Mouse (Mus musculus): ENCODE data around the gene Sart1.
A peak's percentile ranks its signal among the peaks of the same experiment; 100 is the strongest.
"Not testable (repeated sequence)": the region's sequence is repeated elsewhere in the genome, so short reads cannot be mapped to it uniquely, and the experiment has no call there.

Gene Sart1

DNA sequence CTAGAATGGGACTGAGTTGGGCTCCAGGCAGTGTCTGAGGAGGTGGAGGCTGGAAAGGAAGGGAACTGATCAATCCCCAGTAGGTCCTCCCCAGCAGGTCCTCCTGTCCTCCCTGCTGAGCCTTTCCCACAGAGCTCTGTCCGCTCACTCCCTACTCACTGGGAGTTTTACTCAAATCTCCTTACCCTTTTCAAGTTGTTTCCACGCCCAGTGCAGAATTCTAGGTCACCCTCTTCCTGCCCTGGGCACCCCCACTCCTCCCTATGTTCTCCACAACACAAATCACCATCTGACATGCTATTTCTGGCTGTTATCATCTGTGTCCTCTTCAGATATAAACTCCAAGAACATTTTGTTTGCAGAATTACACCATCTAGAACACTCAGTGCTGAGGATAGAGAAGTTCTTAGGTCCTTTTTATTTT is 26.0 kb upstream of the Sart1 start:
- peak in 1 of 2 experiments; percentile 54 for DNase-seq (ENCODE audit: low spot score in 2 of 2)

GRCm38 (mm10) chr19:5413840-5414239 is 25.3 kb upstream of the Sart1 start:
- no peak for DNase-seq (ENCODE audit: low spot score in 2 of 2)

- DNase-seq (ENCODE audit: low spot score in 2 of 2), result no peak
Measured at GRCm38 (mm10) chr19:5411961-5412360, 23.5 kb upstream of the Sart1 start.

- DNase-seq (ENCODE audit: low spot score in 2 of 2), result no peak
Measured at GRCm38 (mm10) chr19:5410641-5411040, 22.1 kb upstream of the Sart1 start.

DNA sequence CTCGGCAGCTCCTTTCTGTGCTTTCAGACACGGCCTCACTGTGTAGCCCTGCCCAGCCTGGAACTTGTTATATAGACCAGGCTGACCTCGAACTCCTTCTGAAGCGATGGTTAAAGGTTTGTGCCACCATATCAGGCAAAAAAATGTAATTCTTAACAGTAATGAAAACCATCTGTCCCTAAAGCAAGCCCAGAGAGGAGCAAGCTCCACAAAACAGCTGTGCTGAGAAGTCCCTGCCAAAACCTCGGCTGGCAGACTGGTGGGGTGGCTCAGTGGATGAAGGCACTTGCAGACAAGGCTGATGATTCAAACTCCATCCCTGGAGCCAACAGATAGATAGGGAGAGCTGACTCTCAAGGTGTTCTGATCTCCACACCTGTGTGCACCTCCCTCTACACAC is 20.6 kb upstream of the Sart1 start:
- DNase-seq (ENCODE audit: low spot score in 2 of 2), result no peak

- DNase-seq (ENCODE audit: low spot score in 2 of 2), result no peak
Measured at GRCm38 (mm10) chr19:5408057-5409001, 19.8 kb upstream of the Sart1 start.

- no peak for DNase-seq (ENCODE audit: low spot score in 2 of 2)
Measured at GRCm38 (mm10) chr19:5407133-5407532, 18.6 kb upstream of the Sart1 start.

DNA sequence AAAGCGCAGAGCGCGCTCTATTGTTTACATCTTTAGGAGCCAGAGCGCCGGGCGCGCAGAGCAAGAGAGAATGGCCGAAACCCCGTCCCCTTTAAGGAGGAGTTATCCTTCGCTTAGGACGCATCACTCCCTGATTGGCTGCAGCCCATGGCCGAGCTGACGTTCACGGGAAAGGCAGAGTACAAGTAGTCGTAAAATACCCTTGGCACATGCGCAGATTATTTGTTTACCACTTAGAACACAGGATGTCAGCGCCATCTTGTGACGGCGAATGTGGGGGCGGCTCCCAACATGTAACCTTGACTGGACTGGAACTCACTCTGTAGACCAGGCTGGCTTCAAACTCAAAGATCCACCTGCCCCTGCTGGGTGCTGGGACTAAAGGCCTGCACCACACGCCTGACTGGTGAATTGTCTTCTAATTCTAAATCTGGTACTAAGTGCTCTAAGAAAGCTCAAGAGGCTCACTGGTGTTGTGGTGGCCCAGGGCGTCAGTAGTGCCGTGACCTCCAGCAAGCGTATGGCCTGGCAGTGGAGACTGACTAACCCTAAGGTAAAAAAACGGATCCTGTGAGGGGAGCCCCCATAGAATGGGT is 18.1 kb upstream of the Sart1 start:
- not testable (repeated sequence) for DNase-seq (ENCODE audit: low spot score in 2 of 2)

DNA sequence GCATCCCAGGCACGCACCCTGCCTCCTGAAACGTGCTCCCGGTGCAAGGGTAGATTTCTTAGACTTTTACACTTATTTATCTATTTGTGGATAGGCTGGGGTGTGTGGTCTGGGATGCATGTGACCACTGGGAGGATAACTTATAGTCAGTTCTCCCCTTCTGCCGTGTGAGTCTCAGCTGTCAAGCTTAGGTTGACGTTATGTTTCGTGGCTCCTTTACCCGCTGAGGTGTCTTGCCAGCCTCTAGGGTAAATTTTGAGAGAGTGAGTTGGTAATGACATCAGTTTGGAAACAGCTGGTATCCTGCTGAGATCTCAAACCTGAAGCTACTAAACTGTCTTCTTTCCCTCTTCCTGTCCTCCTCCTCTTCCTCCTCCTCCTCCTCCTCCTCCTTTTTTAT is 17.4 kb upstream of the Sart1 start:
- DNase-seq (ENCODE audit: low spot score in 2 of 2), result no peak

- no peak for DNase-seq (ENCODE audit: low spot score in 2 of 2)
Measured at GRCm38 (mm10) chr19:5402293-5402692, 13.8 kb upstream of the Sart1 start, which contains the start of gene Tsga10ip. Gene Tsga10ip, minus strand, starts transcription at chr19:5402526.

GRCm38 (mm10) chr19:5401073-5401472 is 12.6 kb upstream of the Sart1 start:
- not testable (repeated sequence) for DNase-seq (ENCODE audit: low spot score in 2 of 2)

GRCm38 (mm10) chr19:5395371-5395770 is 6.9 kb upstream of the Sart1 start:
- DNase-seq (ENCODE audit: low spot score in 2 of 2), result no peak

DNA sequence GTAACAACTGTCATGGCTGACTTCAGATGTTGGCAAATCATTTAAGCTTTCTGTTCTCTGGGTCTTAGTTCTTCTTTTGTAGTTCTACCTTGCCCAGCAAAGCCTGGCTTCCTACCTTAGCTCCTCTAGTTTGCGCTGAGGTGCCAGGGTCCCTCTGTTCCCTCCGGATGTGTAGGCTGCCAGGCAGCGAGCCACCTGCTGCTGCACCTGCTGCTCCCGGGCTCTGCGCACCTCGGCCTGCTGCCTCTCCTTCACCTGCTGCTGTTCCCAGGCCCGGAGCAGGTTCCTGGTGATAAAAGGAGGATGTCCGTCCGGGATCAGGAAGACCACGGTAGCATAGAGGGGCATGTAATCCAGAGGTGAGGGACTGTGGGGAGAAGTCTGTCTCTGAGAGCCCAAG is 5.7 kb upstream of the Sart1 start:
- no peak for DNase-seq (ENCODE audit: low spot score in 2 of 2)

- DNase-seq (ENCODE audit: low spot score in 2 of 2), result peak; percentile 51 to 68
Measured at GRCm38 (mm10) chr19:5392892-5393291, 4.4 kb upstream of the Sart1 start.

DNA sequence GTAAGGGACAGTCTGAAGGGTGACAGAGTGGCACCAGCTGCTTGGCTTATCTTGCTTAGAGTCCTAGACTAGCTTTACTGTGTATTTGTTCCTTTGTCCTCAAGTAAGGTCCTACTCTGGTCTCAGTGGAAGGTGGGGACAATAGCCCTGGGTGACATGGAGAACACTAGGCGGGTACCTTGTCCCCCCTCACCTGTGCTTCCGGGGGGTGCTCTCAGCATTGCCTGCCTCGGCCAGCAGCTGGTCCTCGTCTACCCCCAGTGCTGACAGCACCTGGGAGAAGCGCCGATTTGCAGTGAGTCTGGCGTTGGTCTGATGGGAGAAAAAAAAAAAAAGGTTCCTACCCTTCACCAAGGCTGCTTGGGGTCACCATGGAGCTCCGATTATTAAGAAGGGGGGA is 1.9 kb upstream of the Sart1 start:
- no peak for DNase-seq (ENCODE audit: low spot score in 2 of 2)

DNA sequence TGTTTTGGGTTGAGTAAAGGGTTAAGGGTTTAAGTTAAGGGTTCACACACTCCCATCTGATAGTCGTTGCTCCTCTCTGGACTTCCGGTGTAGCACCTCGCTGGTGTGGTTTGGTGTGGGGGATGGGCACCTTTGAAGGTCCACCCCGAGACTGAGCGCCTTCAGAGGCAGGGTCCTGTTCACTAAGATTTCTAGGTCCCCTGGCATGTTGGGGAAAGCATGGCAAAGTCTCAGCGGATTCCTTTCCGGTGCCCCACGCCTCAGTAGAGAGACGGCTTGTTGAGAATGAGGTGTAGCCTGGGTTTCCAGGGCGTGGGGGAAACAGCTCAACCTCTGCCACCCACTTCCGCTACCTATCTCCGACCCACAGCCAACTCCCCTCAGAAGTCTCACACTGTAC is 1.1 kb upstream of the Sart1 start:
- peak; percentile 26 to 29 for DNase-seq (ENCODE audit: low spot score in 2 of 2)

DNA sequence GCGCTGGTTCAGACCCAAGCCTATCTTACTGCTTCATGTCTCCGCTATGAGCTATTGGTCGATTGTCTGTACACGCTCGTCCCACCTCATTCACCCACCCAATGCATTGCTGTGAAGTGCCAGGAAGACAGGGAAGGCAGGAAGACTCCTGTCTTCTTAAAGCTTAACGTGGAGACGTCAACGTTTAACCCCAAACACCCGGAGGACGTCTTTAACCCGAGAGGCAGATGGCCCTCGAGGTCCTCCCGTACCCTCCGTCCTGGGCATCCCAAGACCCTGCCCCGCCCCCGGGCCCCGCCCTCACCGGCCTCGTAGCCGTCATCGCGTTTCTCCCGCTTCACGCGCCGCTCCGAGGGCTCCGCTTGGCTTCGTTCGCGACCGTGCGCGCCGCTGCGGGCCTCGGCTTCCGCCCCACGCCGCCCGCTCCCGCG is 477 bp downstream of the Sart1 start:
- no peak for DNase-seq (ENCODE audit: low spot score in 2 of 2)

DNA sequence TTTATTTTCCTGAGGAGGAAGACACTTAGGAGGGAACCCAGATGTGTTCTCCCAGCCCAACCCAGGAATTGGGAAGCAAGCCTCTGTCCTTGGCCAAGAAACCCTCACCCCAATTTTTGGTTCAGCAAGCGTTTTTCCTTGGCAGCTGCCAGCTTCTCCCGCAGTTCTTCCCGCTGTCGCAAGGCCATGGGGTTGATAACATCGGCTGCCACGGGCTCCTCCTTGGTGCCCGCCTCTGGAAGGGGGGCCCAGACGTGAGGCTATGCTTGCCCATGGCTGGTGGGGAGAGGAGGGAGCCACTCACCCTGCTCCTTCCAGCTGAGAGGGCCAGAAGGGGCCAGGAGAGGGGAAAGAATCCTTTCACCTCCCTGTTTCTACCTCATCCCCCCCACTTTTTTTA is 3.8 kb downstream of the Sart1 start:
- DNase-seq (ENCODE audit: low spot score in 2 of 2), result no peak

GRCm38 (mm10) chr19:5383326-5383725 is 5.2 kb downstream of the Sart1 start:
- no peak for DNase-seq (ENCODE audit: low spot score in 2 of 2)

DNA sequence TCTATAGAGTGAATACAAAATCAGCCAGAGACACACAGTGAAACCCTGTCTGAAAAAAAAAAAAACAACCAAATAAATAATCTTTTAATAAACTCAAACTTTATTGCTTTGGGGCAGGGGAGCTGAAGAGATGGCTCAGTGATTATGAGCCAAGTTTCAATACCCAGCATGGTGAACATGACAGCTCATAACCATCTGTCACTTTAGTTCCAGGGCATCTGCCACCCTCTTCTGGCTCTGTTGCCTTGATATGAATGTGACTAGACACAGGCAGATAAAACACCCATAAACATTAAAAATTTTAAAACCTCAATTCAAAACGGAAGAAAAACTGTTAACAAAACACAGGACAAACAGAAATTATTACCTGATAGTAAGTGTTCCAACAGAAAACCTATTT is 11.1 kb downstream of the Sart1 start:
- no peak for DNase-seq (ENCODE audit: low spot score in 2 of 2)

GRCm38 (mm10) chr19:5374748-5375147 is 13.8 kb downstream of the Sart1 start:
- DNase-seq (ENCODE audit: low spot score in 2 of 2), result no peak

DNA sequence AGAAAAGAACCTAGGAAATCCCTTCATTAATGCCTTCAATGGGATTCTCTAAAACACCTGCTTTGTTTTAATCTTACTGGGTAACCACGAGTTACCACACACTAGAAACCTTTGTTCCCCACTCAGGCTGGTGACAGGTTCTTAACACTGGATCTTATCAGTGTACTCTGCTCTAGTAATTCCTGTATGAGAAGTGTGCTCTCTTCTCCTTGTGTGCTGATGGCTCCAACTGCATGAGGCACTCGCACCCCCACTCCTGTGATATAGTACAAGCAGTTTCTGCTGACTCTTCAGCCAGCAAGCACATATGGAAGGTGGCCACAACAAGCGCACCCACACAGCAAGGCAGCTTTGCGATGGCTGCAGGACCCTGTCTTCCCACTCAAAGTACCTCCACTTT is 14.3 kb downstream of the Sart1 start:
- no peak for DNase-seq (ENCODE audit: low spot score in 2 of 2)

GRCm38 (mm10) chr19:5372724-5373123 is 15.8 kb downstream of the Sart1 start:
- DNase-seq (ENCODE audit: low spot score in 2 of 2), result no peak
